Mouse (Mus musculus): ENCODE results near the gene Tmem91. TPM values are rescaled to one million over a fixed set of nuclear protein-coding genes. Genes with fewer than 3 reads are reported as not detected.
A peak's percentile ranks its signal among the peaks of the same experiment; 100 is the strongest.

The Tmem91 gene
- total RNA-seq, 1 experiment: 0.94 TPM

DNA sequence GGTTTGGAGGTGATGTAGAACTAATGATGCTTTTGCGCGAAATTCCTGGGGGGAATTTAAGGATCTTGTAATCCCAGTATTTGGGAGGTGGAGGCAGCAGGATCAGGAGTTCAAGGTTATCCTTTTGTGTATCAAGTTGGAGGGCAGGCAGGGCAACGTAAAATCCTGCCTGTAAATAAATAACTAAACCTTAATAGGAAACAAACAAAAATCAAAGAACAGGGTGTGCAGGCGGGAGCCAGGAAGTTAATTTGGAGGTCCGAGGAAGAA is 55.3 kb downstream of the Tmem91 start:
- H3K36me3 ChIP-seq (ENCODE audit: control insufficient read depth, insufficient read depth, low read length, poor library complexity, severe bottlenecking): peaks cover 17% of the 10 kb centered on the region
- no peak overlapping the region for H3K27ac ChIP-seq (ENCODE audit: insufficient read depth, low read depth, low read length, poor library complexity, severe bottlenecking)
- peaks cover 1 to 15% of the 10 kb centered on the region in 2 experiments; a peak in 3 of 4 replicates for H3K4me1 ChIP-seq (ENCODE audit: control insufficient read depth in 2 of 2, insufficient read depth in 2 of 2, low read length in 2 of 2, poor library complexity in 1 of 2)
- no peaks in the 10 kb centered on the region for H3K9me3 ChIP-seq (ENCODE audit: control insufficient read depth, insufficient read depth, low read depth, low read length)
- in situ Hi-C loops (cut with MboI; ENCODE audit: low sequenced_read_pairs in 2 of 2, unreplicated experiment in 2 of 2): no loop called here
- H3K4me3 ChIP-seq (ENCODE audit: insufficient read depth in 1 of 2, low read depth in 1 of 2, low read length in 2 of 2, poor library complexity in 1 of 2, severe bottlenecking in 1 of 2): peak overlapping the region; percentile 83 to 87
- peak overlapping the region; percentile 91 for H3K9ac ChIP-seq (ENCODE audit: insufficient read depth, low read depth, low read length, poor library complexity, severe bottlenecking)
- no peak for TF ChIP-seq CHD2 (IDR thresholded peaks at IDR 0.05; ENCODE audit: low read depth, low read length)
- TF ChIP-seq MAFK (IDR thresholded peaks at IDR 0.05; ENCODE audit: insufficient read depth, low read depth, low read length): no peak
- TF ChIP-seq ZNF384 (IDR thresholded peaks at IDR 0.05; ENCODE audit: low read depth, low read length): no peak
- no peak for TF ChIP-seq ZC3H11A (IDR thresholded peaks at IDR 0.05; ENCODE audit: borderline replicate concordance, low read depth, low read length)
- TF ChIP-seq HCFC1 (IDR thresholded peaks at IDR 0.05; ENCODE audit: borderline replicate concordance, insufficient read depth, low read length): no peak
- no peak for DNase-seq (ENCODE audit: low read depth, low spot score)

Other genes starting within 250 kb of the Tmem91 start
- gene Ceacam1, start 197.6 kb downstream of the Tmem91 start, total RNA-seq (2012; rRNA removed): 5.6 and 16.0 TPM in 2 replicates
- 0.31 and 0.53 TPM in 2 replicates for gene Ceacam2, start 135.3 kb downstream of the Tmem91 start, total RNA-seq (2012; rRNA removed)
- not detected in 2 replicates for gene Erich4, start 59.3 kb downstream of the Tmem91 start, total RNA-seq (2012; rRNA removed)
- 30.0 and 39.3 TPM in 2 replicates for gene Dmac2, start 55.8 kb downstream of the Tmem91 start, total RNA-seq (2012; rRNA removed)
- gene B3gnt8, start 48.5 kb downstream of the Tmem91 start, total RNA-seq (2012; rRNA removed): 1.7 and 2.3 TPM in 2 replicates
- gene Bckdha, start 16.2 kb downstream of the Tmem91 start, total RNA-seq (2012; rRNA removed): 96.0 and 116 TPM in 2 replicates
- 170 and 182 TPM in 2 replicates for gene Exosc5, start 16.0 kb downstream of the Tmem91 start, total RNA-seq (2012; rRNA removed)
- gene B9d2, start 5.6 kb upstream of the Tmem91 start, total RNA-seq (2012; rRNA removed): 4.1 and 5.5 TPM in 2 replicates
- gene Tgfb1, start 11.8 kb upstream of the Tmem91 start, total RNA-seq (2012; rRNA removed): 6.3 and 7.1 TPM in 2 replicates
- 20.3 and 21.7 TPM in 2 replicates for gene Ccdc97, start 43.9 kb upstream of the Tmem91 start, total RNA-seq (2012; rRNA removed)
- 67.1 and 69.0 TPM in 2 replicates for gene Hnrnpul1, start 79.6 kb upstream of the Tmem91 start, total RNA-seq (2012; rRNA removed)
- 27.1 and 56.5 TPM in 2 replicates for gene Axl, start 113.5 kb upstream of the Tmem91 start, total RNA-seq (2012; rRNA removed)
- gene Cyp2s1, start 141.7 kb upstream of the Tmem91 start, total RNA-seq (2012; rRNA removed): 11.2 and 12.9 TPM in 2 replicates
- not detected in 2 replicates for gene Cyp2b10, start 222.5 kb upstream of the Tmem91 start, total RNA-seq (2012; rRNA removed)

Data from ES-E14 (cell line).